Mouse (Mus musculus) CH12.LX (cell line): ENCODE results near the gene St7l.

Experiments used
- BHLHE40 ChIP-seq: IDR thresholded peaks from 2 replicates; pipeline ENCODE4 v1.6.1; 2011; ENCODE audit warnings: mild to moderate bottlenecking, low read depth, low read length, improper control_type of control experiment
- CTCF ChIP-seq, 2 experiments: IDR thresholded peaks in 1 of 2; conservative IDR thresholded peaks in 1 of 2; 2 replicates each; pipeline ENCODE4 v1.5.1; 2011 to 2012; ENCODE audit warnings: low read depth in 2 of 2, low read length in 2 of 2, improper control_type of control experiment in 1 of 2, inconsistent platforms in 1 of 2, mild to moderate bottlenecking in 1 of 2, moderate library complexity in 1 of 2
- MEF2A ChIP-seq: IDR thresholded peaks from 2 replicates; pipeline ENCODE4 v1.6.1; 2014; ENCODE audit warnings: low read depth, mild to moderate bottlenecking, inconsistent platforms, low read length, improper control_type of control experiment, borderline replicate concordance
- POLR2A ChIP-seq: IDR thresholded peaks from 2 replicates; pipeline ENCODE4 v1.6.1; 2011; ENCODE audit warnings: low read depth, mild to moderate bottlenecking, improper control_type of control experiment, low read length
- ZC3H11A ChIP-seq: IDR thresholded peaks from 2 replicates; pipeline ENCODE4 v1.6.1; 2012; ENCODE audit warnings: low read depth, mild to moderate bottlenecking, inconsistent platforms, low read length, improper control_type of control experiment

GRCm38 (mm10) chr3:104888585-104888984 is 24.8 kb downstream of the St7l start:
- TF ChIP-seq MEF2A (no peak), POLR2A (no peak), CTCF (conservative IDR thresholded peaks at IDR 0.05 in 1 of 2, IDR thresholded peaks at IDR 0.05 in 1 of 2; ENCODE audit: low read depth in 2 of 2, low read length in 2 of 2) (no peak), BHLHE40 (no peak), ZC3H11A (no peak)
